Mouse (Mus musculus) MEL (cell line): ENCODE measurements around the gene Pole. TPM values are rescaled to one million over a fixed set of nuclear protein-coding genes. Genes with fewer than 3 reads are reported as not detected.

Source experiments
- DNase-seq: peaks from one replicate; pipeline ENCODE4 v3.0.0; 2011; ENCODE audit warnings: low read depth, low spot score
- H3K27ac ChIP-seq: 2 replicates; pipeline ENCODE4 v1.5.1; 2012; ENCODE audit warnings: low read depth, mild to moderate bottlenecking, control low read depth, low read length, moderate library complexity; ENCODE audit not compliant: control insufficient read depth
- H3K27me3 ChIP-seq, 2 experiments: fragments of 150-350 bp in 1 of 2; sonication (generic) in 1 of 2; 2 replicates each; pipeline ENCODE4 v1.6.1; 2012; ENCODE audit warnings: low read length in 2 of 2, mild to moderate bottlenecking in 2 of 2, improper control_type of control experiment in 1 of 2, moderate library complexity in 1 of 2; ENCODE audit not compliant: insufficient read depth in 2 of 2, control insufficient read depth in 1 of 2
- H3K36me3 ChIP-seq, 2 experiments: 2 replicates each; pipeline ENCODE4 v1.6.1; 2012 to 2014; ENCODE audit warnings: low read length in 2 of 2, improper control_type of control experiment in 1 of 2, inconsistent platforms in 1 of 2, mild to moderate bottlenecking in 1 of 2; ENCODE audit not compliant: insufficient read depth in 2 of 2, control insufficient read depth in 1 of 2
- H3K4me1 ChIP-seq, 2 experiments: fragments of 150-350 bp in 1 of 2; sonication (generic) in 1 of 2; 2 replicates each; pipeline ENCODE4 v1.6.1; 2012; ENCODE audit warnings: low read length in 2 of 2, improper control_type of control experiment in 1 of 2, mild to moderate bottlenecking in 1 of 2; ENCODE audit not compliant: insufficient read depth in 2 of 2, control insufficient read depth in 1 of 2
- H3K4me3 ChIP-seq, 2 experiments: fragments of 150-350 bp in 1 of 2; sonication (generic) in 1 of 2; 2 replicates each; pipeline ENCODE4 v1.5.1; 2012; ENCODE audit warnings: low read depth in 2 of 2, low read length in 2 of 2, mild to moderate bottlenecking in 2 of 2, moderate library complexity in 2 of 2, control low read depth in 1 of 2, improper control_type of control experiment in 1 of 2; ENCODE audit not compliant: control insufficient read depth in 1 of 2, insufficient read depth in 1 of 2
- H3K79me2 ChIP-seq: 2 replicates; pipeline ENCODE4 v1.6.1; 2012; ENCODE audit warnings: mild to moderate bottlenecking, low read length, moderate library complexity; ENCODE audit not compliant: control insufficient read depth, poor library complexity, insufficient read depth
- H3K9ac ChIP-seq: 2 replicates; pipeline ENCODE4 v1.6.1; 2012; ENCODE audit warnings: low read depth, mild to moderate bottlenecking, control low read depth, low read length, moderate library complexity; ENCODE audit not compliant: control insufficient read depth, poor library complexity, severe bottlenecking
- H3K9me3 ChIP-seq: fragments of 150-350 bp; sonication (generic); replicated peaks from 2 replicates; pipeline ENCODE4 v1.6.1; 2012; ENCODE audit warnings: mild to moderate bottlenecking, low read length, improper control_type of control experiment, moderate library complexity; ENCODE audit not compliant: insufficient read depth
- BHLHE40 ChIP-seq: IDR thresholded peaks from 2 replicates; pipeline ENCODE4 v1.6.1; 2012; ENCODE audit warnings: low read depth, mild to moderate bottlenecking, inconsistent platforms, low read length, improper control_type of control experiment, borderline replicate concordance
- ETS1 ChIP-seq: IDR thresholded peaks from 2 replicates; pipeline ENCODE4 v1.6.1; 2012; ENCODE audit warnings: low read depth, mild to moderate bottlenecking, inconsistent platforms, low read length, improper control_type of control experiment, moderate library complexity
- KAT2A ChIP-seq: conservative IDR thresholded peaks from 2 replicates; pipeline ENCODE4 v1.6.1; 2012; ENCODE audit warnings: low read depth, low read length, improper control_type of control experiment, inconsistent platforms
- MAX ChIP-seq: IDR thresholded peaks from 2 replicates; pipeline ENCODE4 v1.6.1; 2011; ENCODE audit warnings: low read length, improper control_type of control experiment
- MXI1 ChIP-seq: IDR thresholded peaks from 2 replicates; pipeline ENCODE4 v1.6.1; 2011; ENCODE audit warnings: mild to moderate bottlenecking, low read depth, low read length, improper control_type of control experiment
- MYC ChIP-seq: IDR thresholded peaks from 2 replicates; pipeline ENCODE4 v1.6.1; 2011; ENCODE audit warnings: low read depth, mild to moderate bottlenecking, low read length, improper control_type of control experiment, moderate library complexity
- NELFE ChIP-seq: IDR thresholded peaks from 2 replicates; pipeline ENCODE4 v1.6.1; 2011; ENCODE audit warnings: low read depth, low read length, improper control_type of control experiment
- POLR2AphosphoS5 ChIP-seq: IDR thresholded peaks from 2 replicates; pipeline ENCODE4 v1.6.1; 2012; ENCODE audit warnings: low read depth, borderline replicate concordance, mild to moderate bottlenecking, inconsistent platforms, low read length, moderate library complexity, mixed read lengths
- RAD21 ChIP-seq: IDR thresholded peaks from 2 replicates; pipeline ENCODE4 v1.6.1; 2011; ENCODE audit warnings: mild to moderate bottlenecking, low read depth, low read length, improper control_type of control experiment
- RCOR1 ChIP-seq: IDR thresholded peaks from 2 replicates; pipeline ENCODE4 v1.6.1; 2012; ENCODE audit warnings: low read depth, mild to moderate bottlenecking, inconsistent platforms, low read length, improper control_type of control experiment
- SIN3A ChIP-seq: IDR thresholded peaks from 2 replicates; pipeline ENCODE4 v1.6.1; 2012; ENCODE audit warnings: low read length, improper control_type of control experiment, inconsistent platforms
- SMC3 ChIP-seq: IDR thresholded peaks from 2 replicates; pipeline ENCODE4 v1.6.1; 2011; ENCODE audit warnings: low read depth, low read length, improper control_type of control experiment
- TAL1 ChIP-seq: IDR thresholded peaks from 2 replicates; pipeline ENCODE4 v1.6.1; 2012; ENCODE audit warnings: mild to moderate bottlenecking, inconsistent platforms, low read length, moderate library complexity, mixed read lengths
- TCF12 ChIP-seq: IDR thresholded peaks from 2 replicates; pipeline ENCODE4 v1.6.1; 2014; ENCODE audit warnings: low read depth, mild to moderate bottlenecking, inconsistent platforms, low read length, improper control_type of control experiment, moderate library complexity
- UBTF ChIP-seq: IDR thresholded peaks from 2 replicates; pipeline ENCODE4 v1.6.1; 2012; ENCODE audit warnings: low read depth, mild to moderate bottlenecking, inconsistent platforms, low read length, improper control_type of control experiment, moderate library complexity, borderline replicate concordance; ENCODE audit not compliant: insufficient read depth
- USF1 ChIP-seq: IDR thresholded peaks from 2 replicates; pipeline ENCODE4 v1.6.1; 2014; ENCODE audit warnings: low read depth, mild to moderate bottlenecking, inconsistent platforms, low read length, improper control_type of control experiment, moderate library complexity
- ZC3H11A ChIP-seq: IDR thresholded peaks from 2 replicates; pipeline ENCODE4 v1.6.1; 2012; ENCODE audit warnings: low read depth, mild to moderate bottlenecking, inconsistent platforms, low read length, improper control_type of control experiment
- ZKSCAN1 ChIP-seq: IDR thresholded peaks from 2 replicates; pipeline ENCODE4 v1.6.1; 2012; ENCODE audit warnings: low read depth, mild to moderate bottlenecking, inconsistent platforms, low read length, improper control_type of control experiment, moderate library complexity
- ZMIZ1 ChIP-seq: IDR thresholded peaks from 2 replicates; pipeline ENCODE4 v1.6.1; 2012; ENCODE audit warnings: low read depth, mild to moderate bottlenecking, inconsistent platforms, low read length, improper control_type of control experiment, moderate library complexity
- polyA plus RNA-seq, 2 experiments: library from polyadenylated mRNA; stranded (reverse) in 1 of 2; unstranded in 1 of 2; fragments of >175 nt in 1 of 2; fragments of >200 nt in 1 of 2; gene quantifications; 2 replicates each; pipeline versions ENCODE4 v1.2.1 to v1.2.4; 2012; ENCODE audit warnings: low replicate concordance in 2 of 2, low read depth in 1 of 2; ENCODE audit not compliant: insufficient read length in 2 of 2, insufficient read depth in 1 of 2, missing spikeins in 1 of 2
- total RNA-seq: library from RNA; depleted of rRNA; stranded (reverse); fragments of 300-350 nt; gene quantifications from 2 replicates; pipeline ENCODE4 v1.2.3, GENCODE M21; 2012

Pole gene
- total and polyA plus RNA-seq, 3 experiments = 32.4 to 81.4 (median 52.6) TPM

GRCm38 (mm10) chr5:110285770-110286445 is at the start of gene Pole, which contains the start of gene Pxmp2 (continued):
- peak; percentile 82 for TF ChIP-seq NELFE

GRCm38 (mm10) chr5:110244091-110244490 is 42.0 kb upstream of the Pole start:
- no peaks in the 10 kb centered on the region for H3K9me3 ChIP-seq
- no peak overlapping the region for H3K9ac ChIP-seq
- H3K36me3 ChIP-seq = peaks cover 0 to 27% of the 10 kb centered on the region in 2 experiments; a peak in 3 of 4 replicates
- no peak for DNase-seq
- H3K27me3 ChIP-seq = no peaks in the 10 kb centered on the region
- no peaks in the 10 kb centered on the region for H3K79me2 ChIP-seq
- H3K4me3 ChIP-seq = no peak overlapping the region
- 0 out of 4 replicates have a peak, but pooled peaks cover 0 to 2% of the 10 kb centered on the region in 2 experiments for H3K4me1 ChIP-seq
- no peak overlapping the region for H3K27ac ChIP-seq
- TF ChIP-seq SMC3 = no peak
- TF ChIP-seq RCOR1 = no peak
- no peak for TF ChIP-seq RAD21

GRCm38 (mm10) chr5:110266941-110267340 is 19.2 kb upstream of the Pole start:
- TF ChIP-seq NELFE = no peak
- TF ChIP-seq TCF12 = no peak
- no peak for TF ChIP-seq SIN3A
- TF ChIP-seq MXI1 = no peak
- peaks cover 3 to 11% of the 10 kb centered on the region in 2 experiments; a peak in 3 of 4 replicates for H3K4me1 ChIP-seq
- no peak overlapping the region for H3K27ac ChIP-seq
- H3K9me3 ChIP-seq = no peaks in the 10 kb centered on the region
- DNase-seq = no peak
- no peaks in the 10 kb centered on the region for H3K27me3 ChIP-seq
- peaks cover 9 to 10% of the 10 kb centered on the region in 2 experiments for H3K36me3 ChIP-seq
- no peak overlapping the region for H3K4me3 ChIP-seq
- H3K79me2 ChIP-seq = peaks cover 25% of the 10 kb centered on the region
- no peak overlapping the region for H3K9ac ChIP-seq

- peaks cover 3 to 18% of the 10 kb centered on the region in 2 experiments; a peak in 3 of 4 replicates for H3K4me1 ChIP-seq
- peak within 1 kb of the TSS; percentile 47 for H3K27ac ChIP-seq
- peak within 1 kb of the TSS; percentile 94 to 99 for H3K4me3 ChIP-seq
- DNase-seq = peak; percentile 95
- H3K9ac ChIP-seq = peak within 1 kb of the TSS; percentile 93
- H3K79me2 ChIP-seq = peaks cover 25% of the 10 kb centered on the region
- H3K36me3 ChIP-seq = peaks cover 6 to 18% of the 10 kb centered on the region in 2 experiments
- no peaks in the 10 kb centered on the region for H3K27me3 ChIP-seq
- no peaks in the 10 kb centered on the region for H3K9me3 ChIP-seq
- TF ChIP-seq MXI1 = peak; percentile 89
- no peak for TF ChIP-seq POLR2AphosphoS5
- peak; percentile 67; the same call in 1 of the 2 replicates for TF ChIP-seq ZMIZ1
- peak; percentile 61 for TF ChIP-seq TCF12
- peak; percentile 79 for TF ChIP-seq NELFE
- TF ChIP-seq TAL1 = no peak
- peak; percentile 58; the same call in 1 of the 2 replicates for TF ChIP-seq MAX
- peak; percentile 62; the same call in 1 of the 2 replicates for TF ChIP-seq KAT2A
- peak; percentile 47; the same call in 1 of the 2 replicates for TF ChIP-seq ETS1
- peak; percentile 40; the same call in 1 of the 2 replicates for TF ChIP-seq BHLHE40
- TF ChIP-seq UBTF = no peak
- no peak for TF ChIP-seq ZKSCAN1
- peak; percentile 30; the same call in 1 of the 2 replicates for TF ChIP-seq MYC
- TF ChIP-seq ZC3H11A = no peak
- TF ChIP-seq USF1 = peak; percentile 25; the same call in 1 of the 2 replicates
These were observed 16.7 kb upstream of the Pole start, which contains the start of gene Pgam5 for GRCm38 (mm10) chr5:110269141-110270101. TSS of gene Pgam5 (minus strand) at chr5:110269913.
